Mouse (Mus musculus) left cerebral cortex, adult 8-10 months (tissue): Measurements from ENCODE around the gene Aff1. TPM values are rescaled to one million over a fixed set of nuclear protein-coding genes. Genes with fewer than 3 reads are reported as not detected.
A peak's percentile ranks its signal among the peaks of the same experiment; 100 is the strongest.

Experiments
- DNase-seq, 2 experiments: peaks; one replicate each; pipeline ENCODE4 v3.0.0; 2022; ENCODE audit warnings: low spot score in 2 of 2
- total RNA-seq, 4 experiments: library from RNA; stranded (reverse); gene quantifications; 2 replicates each; pipeline ENCODE4 v1.2.4; 2022

Aff1 gene
- 10 to 100 TPM; 14.5 to 17.8 (median 15.7) TPM for total RNA-seq

DNA sequence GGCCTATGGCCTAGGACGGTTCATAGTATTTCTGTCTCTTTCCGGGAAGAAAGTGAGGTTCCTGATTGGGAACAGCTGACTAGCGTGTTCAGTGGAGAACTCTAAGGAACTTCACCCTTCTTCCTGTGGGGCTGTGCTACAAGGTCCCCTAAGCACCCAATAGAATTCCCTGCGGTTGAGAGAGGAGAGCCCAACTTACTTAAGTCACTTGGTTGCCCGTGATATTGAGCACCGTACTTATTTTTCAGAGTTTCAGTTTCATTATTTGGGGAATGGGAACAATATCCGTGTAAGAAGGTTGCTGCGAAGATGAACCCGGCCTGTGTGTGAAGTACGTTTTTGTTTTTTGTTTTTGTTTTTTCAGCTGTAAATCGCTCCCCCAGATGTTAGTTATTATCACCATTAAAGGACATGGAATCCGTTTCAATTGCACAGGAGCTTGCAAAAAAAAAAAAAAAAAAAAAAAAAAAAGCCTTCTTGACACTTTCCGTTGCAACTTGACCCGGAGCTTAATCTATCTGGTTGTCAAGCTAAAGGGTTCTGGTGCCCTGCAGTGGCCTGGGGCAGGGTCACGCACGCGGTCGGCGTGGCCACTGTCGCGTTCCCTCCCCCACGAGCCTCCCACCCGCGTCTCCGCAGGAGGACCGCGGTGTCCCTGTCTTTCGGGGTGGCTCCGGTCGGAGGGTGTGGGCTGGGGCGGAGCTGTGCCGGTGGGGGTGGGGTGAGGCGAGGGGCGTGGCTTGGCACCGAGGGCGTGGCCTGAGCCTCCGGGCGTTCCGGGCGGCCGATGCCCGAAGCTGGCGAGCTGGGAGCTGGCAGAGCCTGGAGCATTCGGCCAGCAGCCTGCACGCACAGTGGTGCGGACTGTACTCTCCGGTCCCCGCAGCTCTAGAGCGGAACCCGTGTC lies at the start of gene Aff1:
TSS of gene Aff1 (plus strand) at position 751 of the 907 bp plus-strand sequence.
- DNase-seq: peak; percentile 28 to 51

DNA sequence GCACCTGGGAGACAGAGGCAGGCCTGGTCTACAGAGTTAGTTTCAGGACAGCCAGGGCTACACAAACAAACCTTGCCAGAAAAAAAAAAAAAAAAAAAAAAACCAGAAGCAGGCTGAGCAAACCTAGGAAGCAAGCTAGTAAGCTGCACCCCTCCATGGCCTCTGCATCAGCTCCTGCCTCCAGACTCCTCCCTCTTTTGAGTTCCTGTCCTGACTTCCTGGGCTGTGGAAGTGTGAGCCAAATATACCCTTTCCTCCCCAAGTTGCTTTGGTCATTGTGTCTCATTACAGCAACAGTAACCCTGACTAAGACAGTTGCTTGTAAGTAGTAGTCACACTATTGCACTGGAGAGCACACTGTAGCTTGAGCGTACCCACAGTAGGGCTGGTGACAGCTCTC lies 48.0 kb upstream of the Aff1 start:
- no peak for DNase-seq

DNA sequence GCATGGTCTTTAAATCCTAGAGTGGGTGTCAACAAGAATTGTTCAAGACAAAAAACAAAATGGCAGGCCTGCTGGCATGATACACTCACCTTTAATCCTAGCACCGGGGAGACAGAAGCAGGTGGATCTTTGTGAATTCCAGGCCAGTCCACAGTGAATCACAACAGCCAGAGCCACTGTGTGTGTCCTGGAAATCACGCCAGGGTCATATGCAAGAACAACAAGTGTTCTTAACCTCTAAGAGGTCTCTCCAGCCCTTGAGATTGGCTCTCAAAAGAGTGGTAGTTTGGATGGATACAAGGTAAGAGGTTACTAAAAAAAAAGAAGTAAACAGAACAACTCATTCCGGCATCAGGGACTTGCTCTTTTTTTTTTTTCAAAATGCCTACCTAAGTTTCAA lies 44.9 kb upstream of the Aff1 start:
- no peak for DNase-seq

DNA sequence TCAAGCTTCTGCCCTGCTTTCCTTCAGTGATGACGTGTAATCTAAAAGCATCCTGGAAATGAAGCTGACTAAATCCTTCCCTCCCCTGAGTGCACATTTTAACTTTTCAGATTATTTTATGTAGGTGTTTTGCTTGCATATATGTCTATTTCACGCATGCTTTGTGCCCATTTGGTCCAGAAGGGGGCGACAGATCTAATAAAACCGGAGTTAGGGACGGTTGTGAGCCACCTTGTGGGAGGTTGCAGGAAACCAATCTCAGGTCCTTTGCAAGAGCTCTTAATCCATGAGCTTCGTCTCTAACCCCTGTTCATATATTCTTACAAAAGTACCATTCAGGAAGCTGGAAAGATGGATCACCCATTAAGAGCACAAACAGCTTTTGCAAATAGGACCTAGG lies 37.9 kb upstream of the Aff1 start:
- DNase-seq: no peak

DNA sequence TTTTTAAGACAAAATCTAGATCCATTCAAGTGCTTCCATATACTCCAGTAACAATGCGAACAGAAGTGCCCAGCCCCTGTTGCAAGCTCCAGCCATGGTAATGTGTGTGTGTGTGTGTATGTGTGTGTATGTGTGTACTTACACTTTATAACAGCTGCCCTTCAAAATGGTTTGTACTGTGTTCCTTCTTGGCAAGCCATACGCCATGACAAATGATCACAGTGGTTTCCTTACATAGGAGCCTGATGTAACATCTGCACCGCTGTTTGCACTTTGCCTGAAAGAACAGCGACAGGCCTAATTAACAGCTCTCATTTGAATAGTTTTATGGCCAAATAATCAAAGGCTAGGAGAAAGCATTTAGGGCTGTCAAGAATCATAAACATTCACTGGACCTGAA lies 37.4 kb upstream of the Aff1 start:
- no peak for DNase-seq

DNA sequence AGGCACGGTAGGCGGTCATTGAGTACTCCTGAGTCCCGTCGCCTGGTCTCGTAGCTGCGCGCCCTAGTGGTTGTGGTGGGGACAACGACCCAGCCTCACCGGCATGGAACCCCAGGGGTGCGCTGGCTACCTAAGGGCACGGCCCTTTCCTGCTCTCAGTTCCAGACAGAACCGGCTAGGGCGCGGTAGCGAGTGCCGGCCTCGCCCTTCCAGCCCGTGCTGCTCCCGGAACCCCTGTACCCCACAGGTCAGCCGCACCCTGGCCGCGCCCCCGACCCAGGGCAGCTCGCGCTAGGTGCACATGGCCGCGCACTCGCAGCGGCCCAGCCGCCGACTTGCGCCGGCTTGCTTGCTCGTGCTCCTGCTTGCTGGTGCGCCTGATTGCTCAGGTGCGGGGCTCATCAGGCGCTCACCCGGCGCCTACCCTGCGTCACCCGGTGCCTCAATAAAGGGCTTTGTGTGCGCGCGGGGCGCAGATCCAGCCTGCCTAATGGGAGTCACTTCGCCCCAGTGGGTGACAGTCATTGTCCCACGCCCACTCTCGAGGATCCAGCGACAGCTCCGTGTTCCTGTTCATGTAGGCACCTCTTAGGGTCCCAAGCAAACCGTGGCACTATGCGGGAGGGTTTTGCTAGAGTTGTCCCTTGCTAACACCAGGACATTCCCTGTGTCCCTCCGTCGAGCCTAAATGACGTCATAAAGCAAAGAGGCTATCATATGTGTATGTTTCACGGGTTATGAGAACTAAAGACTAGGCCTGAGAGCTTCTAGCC lies 36.6 kb upstream of the Aff1 start, which contains the start of gene 1700016H13Rik:
TSS of gene 1700016H13Rik (minus strand) at position 665 of the 773 bp plus-strand sequence.
- DNase-seq: peak; percentile 15 to 32

DNA sequence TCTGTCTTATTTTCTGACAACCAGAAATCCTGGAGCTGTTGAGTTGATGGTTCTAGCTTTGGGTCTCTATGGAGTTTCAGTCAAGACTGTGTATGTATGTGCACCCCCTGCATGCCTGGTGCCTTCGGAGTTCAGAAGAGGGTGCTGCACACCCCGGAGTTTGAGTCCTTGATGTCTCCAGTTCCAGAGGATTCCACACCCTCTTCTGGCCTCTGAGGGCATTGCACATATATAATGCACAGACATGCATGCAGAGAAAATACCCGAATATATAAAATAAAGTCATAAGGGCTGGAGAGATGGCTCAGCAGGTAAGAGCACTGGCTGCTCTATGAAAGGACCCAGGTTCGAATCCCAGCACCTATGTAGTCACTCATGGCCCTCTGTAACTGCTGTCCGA lies 33.3 kb upstream of the Aff1 start:
- DNase-seq: no peak

DNA sequence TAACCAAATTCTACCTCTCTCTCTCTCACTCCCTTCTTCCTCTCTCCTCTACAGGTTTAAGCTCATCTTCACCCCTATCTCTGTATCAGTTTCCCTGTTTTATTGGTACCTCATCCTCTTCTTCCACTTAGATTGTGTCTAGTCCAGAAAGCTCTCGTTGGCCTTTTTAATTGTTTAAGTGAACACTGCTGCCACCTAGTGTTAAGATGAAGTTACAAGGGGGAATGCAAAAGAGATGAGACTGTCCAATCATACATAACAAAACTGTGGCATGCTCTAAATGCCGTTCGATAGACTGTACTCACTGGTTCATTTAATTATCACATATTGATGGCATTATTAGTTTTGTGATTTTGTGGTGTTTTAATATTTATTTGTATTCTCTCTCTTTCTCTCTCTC lies 32.6 kb upstream of the Aff1 start:
- no peak for DNase-seq

DNA sequence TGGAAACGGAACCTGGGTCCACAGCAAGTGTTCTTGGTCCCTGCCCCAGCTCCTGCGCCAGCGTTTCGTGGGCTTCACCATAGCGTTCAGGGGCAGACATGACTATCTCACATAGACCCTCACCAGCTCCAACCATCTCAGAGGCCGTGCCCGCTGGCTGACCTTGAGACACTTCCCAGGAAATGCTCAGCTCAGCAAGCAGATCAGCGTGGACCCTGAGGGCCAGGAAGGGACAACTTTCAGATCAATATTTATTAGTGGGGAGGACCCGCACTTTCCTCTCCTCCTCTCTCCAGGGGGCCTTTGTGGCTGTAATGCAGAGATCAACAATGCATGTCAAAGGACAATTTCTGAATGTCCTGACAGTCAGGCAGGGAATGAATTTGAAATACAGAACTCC lies 27.2 kb upstream of the Aff1 start:
- no peak for DNase-seq

DNA sequence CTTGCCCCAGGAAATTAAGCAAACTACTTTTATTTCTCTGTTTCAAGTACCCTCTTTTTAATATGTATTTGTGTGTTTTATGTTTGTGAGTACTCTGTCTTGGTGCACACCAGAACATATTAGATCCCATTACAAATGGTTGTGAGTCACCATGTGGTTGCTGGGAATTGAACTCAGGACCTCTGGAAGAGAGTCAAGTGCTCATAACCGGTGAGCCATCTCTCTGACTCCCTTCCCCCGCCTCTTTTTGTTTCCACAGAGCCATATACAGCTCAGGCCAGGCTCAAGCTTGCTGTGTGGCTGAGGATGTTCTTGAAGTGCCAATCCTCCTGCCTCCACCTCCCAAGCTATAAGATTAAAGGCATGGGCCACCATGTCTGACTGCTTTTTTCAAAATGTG lies 26.3 kb upstream of the Aff1 start:
- DNase-seq: no peak

DNA sequence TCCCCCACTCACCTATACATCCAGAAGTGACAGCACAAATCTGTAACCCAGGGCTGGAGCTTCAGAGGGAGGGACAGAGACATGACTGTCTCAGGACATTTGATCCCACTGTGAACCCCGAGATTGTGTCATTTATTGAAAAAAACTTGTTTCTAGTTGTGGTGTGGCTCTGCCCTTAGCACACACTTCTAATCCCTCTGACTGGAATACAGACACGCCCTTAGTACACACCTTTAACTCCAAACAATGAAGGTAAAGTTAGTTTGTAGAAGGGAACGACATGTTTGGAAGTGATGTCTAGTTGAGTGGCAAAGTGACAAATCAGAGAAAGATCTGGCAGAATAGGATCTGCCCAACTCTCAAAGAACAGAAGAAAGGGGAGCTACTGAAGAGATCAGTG lies 20.3 kb upstream of the Aff1 start:
- DNase-seq: no peak

DNA sequence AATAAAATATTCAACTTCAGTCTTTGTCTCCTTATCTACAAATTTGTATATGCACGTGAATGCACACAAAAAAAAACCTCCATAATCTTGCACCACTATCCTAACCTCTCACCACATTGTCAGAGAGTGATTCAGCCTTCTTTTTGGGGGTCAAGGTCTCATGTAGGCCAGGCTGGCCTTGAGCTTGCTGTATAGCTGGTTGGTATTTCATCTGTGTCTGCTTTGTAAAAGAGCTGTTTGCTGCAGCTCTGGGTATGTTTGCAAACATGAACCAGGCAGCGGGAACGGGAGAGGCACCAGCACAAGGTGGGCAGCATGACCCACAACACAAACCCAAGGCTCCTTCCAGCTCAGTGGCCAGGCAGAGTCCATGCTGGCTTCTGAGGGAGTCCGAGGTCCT lies 18.6 kb upstream of the Aff1 start:
- no peak for DNase-seq

DNA sequence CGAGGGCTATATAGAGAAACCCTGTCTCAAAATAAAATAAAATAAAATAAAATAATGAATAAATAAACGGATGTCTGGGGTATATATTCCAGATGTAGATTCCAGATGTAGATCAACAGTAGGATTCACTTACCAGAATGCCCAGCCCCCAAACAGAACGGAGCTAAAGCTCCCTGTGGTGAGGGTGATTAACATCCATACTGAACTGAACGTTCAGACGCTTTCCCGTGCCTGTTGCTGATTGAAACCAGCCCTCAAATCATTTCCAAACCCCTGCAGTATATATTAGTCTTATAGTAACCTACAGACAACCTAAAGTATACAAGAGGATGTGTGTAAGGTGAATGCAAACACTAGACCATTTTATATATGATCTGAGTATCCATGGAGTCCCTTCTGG lies 17.7 kb upstream of the Aff1 start:
- no peak for DNase-seq

DNA sequence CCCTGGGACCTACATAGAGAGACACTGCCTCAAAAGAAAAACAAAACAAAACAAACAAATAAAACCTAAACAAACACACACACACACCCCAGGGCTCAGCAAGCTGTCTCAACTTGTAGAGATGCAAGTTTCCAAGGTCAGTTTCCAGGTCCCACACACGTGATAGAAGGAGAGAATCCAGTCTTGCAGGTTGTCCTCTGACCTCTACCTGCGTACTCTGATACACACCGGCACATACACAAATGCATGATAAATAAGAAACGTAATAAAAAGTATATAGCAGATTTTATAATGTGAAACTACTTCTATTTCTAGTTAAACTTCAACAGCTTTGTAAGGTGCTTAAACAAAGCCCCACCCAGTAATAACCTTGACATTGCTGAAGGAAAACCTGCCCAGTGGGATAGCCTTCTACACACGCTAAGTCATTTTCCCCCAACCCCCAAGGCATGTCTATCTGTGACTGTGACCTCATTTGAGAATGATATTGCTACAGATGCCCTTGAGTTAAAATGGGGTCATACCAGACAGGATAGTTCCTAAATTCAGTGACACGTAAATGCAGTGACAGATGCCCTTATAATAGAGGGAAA lies 15.8 kb upstream of the Aff1 start:
- no peak for DNase-seq

DNA sequence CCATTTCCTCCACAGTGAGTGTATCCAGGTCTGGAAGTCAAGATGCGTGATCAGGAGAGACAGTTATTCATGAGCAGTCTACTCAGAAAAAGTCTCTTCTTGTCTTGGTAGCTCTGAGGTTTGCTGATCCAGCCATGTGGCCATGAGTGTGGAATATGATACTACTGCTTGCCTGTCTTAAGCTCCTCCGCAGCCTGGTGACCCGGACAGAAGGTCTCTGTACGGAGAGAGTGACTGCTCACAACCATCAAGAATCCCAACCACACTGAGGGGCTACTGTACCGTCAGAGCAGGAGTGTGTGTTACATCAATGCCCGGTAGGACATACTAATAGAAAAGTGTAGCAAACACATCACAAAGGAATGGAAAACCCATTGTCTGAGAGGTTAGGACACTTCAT lies 14.3 kb upstream of the Aff1 start:
- no peak for DNase-seq

DNA sequence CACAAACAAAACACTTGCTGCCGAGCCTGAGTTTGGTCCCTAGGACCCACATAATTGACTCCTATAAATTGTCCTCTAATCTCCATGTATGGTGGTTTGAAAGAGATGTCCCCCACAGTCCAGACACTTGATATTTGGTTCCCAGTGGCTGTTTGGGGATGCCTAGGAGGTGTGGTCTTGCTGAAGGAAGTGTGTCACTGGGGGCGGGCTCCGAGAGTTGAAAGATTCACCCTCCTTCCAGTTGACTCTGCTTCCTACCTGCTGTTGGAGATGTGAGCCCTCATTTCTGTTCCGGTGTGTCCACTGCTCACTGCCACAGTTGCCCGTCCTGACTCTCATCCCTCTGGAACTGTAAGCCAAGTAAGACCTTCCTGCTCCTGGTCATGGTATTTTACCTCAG lies 13.2 kb upstream of the Aff1 start:
- no peak for DNase-seq

DNA sequence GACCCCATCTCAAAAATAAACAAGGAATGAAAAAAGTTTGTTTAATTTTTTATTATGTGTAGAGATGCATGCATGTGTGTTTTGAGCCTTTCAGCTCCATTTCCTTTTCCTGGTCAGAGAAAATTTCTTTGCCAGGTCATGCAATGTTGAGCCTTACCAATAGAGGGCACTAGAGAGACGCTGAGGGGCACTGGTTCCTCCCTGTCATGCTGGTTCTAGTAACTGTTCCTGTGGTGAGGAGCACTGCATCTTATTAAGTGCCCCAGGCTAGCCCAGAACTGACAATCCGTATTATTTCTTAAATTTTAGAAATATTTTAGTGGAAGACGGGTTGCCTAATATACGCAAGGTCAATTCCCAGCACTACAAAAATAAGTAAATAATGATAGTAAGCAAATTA lies 11.8 kb upstream of the Aff1 start:
- peak; percentile 32 to 50 for DNase-seq

DNA sequence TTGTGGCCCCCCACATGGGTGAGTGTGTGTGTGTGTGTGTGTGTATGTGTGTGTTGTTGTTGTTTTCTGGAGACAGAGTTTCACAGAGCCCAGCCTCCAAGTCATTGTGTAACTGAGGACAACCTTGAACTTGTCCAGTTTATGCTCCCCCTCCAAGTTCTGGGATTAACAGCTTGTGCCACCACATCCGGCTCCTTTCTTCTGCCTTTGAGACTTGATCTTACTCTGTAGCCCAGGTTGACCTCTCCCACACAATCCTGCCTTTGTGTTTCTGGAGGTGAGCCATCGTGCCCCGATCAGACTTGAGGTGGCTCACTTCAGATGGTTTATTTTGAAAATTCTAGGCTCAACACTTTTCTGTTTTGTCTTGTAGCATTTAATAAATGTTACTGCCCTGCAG lies 10.3 kb upstream of the Aff1 start:
- no peak for DNase-seq

DNA sequence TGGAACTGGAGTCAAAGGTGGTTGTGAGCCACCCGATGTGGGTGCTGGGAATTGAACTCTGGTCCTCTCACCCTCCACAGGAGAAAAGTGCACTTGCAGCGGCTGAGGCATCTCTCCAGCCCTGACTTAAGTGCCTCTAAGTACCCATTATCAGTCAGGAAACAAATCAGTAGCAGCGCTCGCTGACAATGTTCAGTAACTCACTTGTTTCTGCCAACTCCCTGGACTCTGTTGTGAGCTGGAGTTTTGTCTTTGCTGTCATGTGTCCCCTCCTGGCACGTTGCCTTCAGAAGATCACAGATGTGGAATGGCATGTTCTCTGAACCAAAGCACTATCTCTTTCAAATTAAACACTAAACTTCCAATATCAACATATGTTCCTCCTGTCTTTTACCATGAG lies 2.5 kb upstream of the Aff1 start:
- DNase-seq: no peak

DNA sequence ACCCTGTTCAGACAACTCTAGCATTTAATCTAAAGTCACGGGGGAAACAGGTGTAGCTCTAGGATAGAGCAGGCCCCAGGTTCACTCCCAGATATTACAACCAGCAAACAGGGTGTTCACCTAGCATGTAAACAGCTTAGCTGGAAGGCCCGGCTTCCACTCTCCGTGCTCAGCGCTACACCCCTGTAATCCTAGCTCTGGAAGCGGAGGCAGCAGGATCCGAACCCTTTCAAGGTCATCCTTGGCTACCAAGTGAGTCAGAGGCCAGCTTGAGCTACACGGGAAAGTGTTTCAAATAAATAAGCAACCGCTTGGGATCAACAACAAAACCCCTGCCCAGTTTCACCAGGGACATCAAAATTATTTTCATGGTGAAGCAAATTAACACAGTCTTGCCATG lies 2.0 kb upstream of the Aff1 start:
- DNase-seq: no peak

DNA sequence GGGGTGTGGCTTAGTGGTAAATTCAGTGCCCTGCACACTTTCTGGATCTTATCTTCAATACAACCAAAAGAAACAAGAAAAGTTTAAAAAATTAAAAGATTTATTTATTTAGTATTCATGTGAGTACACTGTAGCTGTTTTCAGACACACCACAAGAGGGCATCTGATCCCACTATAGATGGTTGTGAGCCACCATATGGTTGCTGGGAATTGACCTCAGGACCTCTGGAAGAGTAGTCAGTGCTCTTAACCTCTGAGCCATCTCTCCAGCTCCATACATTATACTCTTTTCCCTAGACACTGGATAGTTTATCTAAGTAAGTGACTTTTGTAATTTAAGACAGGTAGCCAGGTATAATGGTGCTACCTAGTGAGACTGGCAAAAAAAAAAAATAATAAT lies 1.0 kb upstream of the Aff1 start:
- DNase-seq: no peak

DNA sequence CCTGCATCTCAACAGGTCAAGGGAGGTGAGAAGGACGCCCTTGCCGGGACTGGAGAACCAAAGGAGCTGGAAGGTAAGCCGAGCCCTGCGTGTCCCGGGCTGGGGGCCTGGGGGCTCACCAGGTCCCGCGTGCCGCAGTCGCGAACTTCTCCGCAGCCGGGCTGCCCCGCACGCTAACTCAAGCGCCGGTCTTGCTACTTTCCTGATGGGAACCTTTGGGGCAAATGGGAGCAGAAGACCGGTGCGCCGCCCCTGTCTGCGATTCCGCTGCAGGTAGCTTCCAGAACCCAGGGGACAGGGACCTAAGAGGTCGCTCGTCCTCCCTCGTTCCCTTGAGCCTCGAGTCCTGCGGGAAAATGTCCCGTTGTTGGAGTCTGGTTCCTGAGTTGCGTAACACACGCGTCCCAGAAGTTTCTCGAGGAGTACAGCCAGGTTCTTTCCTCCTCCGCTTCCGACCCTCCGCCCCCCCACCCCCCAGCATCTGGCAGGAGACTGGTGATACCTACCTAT lies 412 bp downstream of the Aff1 start:
- DNase-seq: peak in 1 of 2 experiments; percentile 10
